Mouse (Mus musculus) subcutaneous adipose tissue, adult 2 months (tissue): ENCODE measurements around the gene Tpm4. TPM values are rescaled to one million over a fixed set of nuclear protein-coding genes. Genes with fewer than 3 reads are reported as not detected.

Experiments
- polyA plus RNA-seq: library from polyadenylated mRNA; depleted of rRNA; stranded (reverse); fragments of >200 nt; gene quantifications from 2 replicates; pipeline ENCODE4 v1.2.3, GENCODE M21; 2012; ENCODE audit warnings: low replicate concordance; rRNA removed

The Tpm4 gene
- 119 and 139 TPM in 2 replicates for polyA plus RNA-seq

GRCm38 (mm10) chr8:72134756-72135445 is at the start of gene Tpm4:
TSS of gene Tpm4 (plus strand) at chr8:72134975.

DNA sequence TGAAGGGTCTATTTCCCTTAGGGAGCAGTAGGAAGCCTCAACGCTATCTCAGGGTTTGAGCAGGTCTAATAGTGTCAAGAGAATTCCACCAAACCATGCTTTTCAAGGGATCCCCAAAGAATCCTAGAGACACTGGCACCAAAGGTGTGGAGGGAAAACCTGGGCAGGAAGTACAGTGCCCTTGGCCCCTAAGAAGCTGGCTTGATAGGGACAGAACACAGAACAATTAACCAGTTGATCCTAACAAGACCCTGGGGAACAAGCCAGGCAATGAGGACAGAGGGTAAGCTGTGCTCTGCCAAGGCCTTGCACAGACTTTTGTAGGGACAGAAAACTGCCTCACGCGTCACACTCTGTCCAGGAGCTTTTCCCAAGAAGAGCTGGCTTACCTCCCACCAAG is 28.0 kb upstream of the Tpm4 start, which contains the start of gene Olfr374:
Gene Olfr374 (plus strand): TSS at position 301 of the 400 bp plus-strand sequence.

GRCm38 (mm10) chr8:72160707-72161697 is 26.2 kb downstream of the Tpm4 start, which contains the start of gene Rab8a:
TSS of gene Rab8a (plus strand) at chr8:72161200.

DNA sequence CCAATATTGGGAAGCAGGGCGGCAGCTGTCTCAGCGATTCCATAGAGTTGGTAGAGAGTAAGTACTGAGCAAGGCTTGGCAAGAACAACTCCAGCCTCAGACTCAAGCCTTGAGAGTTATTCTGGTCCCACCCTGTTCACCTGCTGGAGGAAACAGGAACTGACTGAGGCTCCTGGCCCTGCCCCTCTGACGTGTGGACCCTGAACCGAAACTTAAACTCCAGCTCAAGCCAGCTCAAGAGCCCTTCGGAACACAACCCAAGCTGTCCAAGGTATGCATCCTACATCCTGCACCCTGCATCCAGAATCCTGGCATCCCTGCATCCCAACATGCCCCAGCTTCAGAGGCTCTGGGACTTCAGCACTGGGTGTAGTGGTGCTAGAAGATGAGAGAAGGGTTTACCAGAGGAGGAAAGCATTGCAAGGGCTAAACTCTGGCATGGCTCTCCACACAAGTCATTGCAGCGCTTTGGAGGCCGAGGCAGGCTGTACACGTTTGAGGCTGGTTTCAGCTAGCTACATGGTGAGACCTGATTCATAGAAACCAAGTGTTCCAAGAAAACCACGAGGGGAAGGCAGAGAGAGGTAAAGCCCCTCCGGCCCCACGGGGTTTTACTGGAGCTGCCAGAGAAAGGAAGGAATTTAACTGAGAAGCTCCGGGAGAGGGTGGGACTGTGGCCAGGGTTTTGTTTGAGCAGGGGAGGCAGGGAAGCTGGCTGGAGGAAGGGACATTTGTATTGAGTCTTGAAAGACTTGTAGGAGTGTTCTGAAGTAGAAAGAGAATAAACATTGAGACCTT is 54.8 kb downstream of the Tpm4 start, which contains the start of gene Hsh2d:
Gene Hsh2d (plus strand): TSS at position 222 of the 798 bp plus-strand sequence.

Other genes with a start within 250 kb of the Tpm4 start
- gene Zfp882, start 226.4 kb upstream of the Tpm4 start, polyA plus RNA-seq, result 0.75 and 2.2 TPM in 2 replicates
- gene Zfp617, start 226.3 kb upstream of the Tpm4 start, polyA plus RNA-seq, result 4.3 and 5.2 TPM in 2 replicates
- gene Zfp961, start 183.9 kb upstream of the Tpm4 start, polyA plus RNA-seq, result 3.8 and 8.1 TPM in 2 replicates
- gene Cyp4f18, start 125.3 kb upstream of the Tpm4 start, polyA plus RNA-seq, result 4.5 and 37.2 TPM in 2 replicates
- gene Olfr372, start 93.8 kb upstream of the Tpm4 start, polyA plus RNA-seq, result not detected in 2 replicates
- gene Olfr373, start 51.8 kb upstream of the Tpm4 start, polyA plus RNA-seq, result not detected in 2 replicates
- gene Olfr374, start 27.9 kb upstream of the Tpm4 start, polyA plus RNA-seq, result not detected in 2 replicates
- 39.3 and 70.9 TPM in 2 replicates for gene Rab8a, start 26.2 kb downstream of the Tpm4 start, polyA plus RNA-seq
- 0.44 and 2.3 TPM in 2 replicates for gene Hsh2d, start 54.7 kb downstream of the Tpm4 start, polyA plus RNA-seq
- 0.07 and 0.22 TPM in 2 replicates for gene Cib3, start 77.9 kb downstream of the Tpm4 start, polyA plus RNA-seq
- gene Gm11034, start 78.7 kb downstream of the Tpm4 start, polyA plus RNA-seq, result not detected in 2 replicates
- 55.5 and 67.0 TPM in 2 replicates for gene Fam32a, start 84.8 kb downstream of the Tpm4 start, polyA plus RNA-seq
- 72.2 and 121 TPM in 2 replicates for gene Ap1m1, start 105.0 kb downstream of the Tpm4 start, polyA plus RNA-seq
- gene Gm10282, start 170.3 kb downstream of the Tpm4 start, polyA plus RNA-seq, result 0.97 and 5.8 TPM in 2 replicates
- 40.8 and 44.3 TPM in 2 replicates for gene Klf2, start 184.1 kb downstream of the Tpm4 start, polyA plus RNA-seq